Mouse (Mus musculus): ENCODE results near the gene Rhox2f. TPM values are rescaled to one million over a fixed set of nuclear protein-coding genes. Genes with fewer than 3 reads are reported as not detected.
"Not testable (repeated sequence)": the region's sequence is repeated elsewhere in the genome, so short reads cannot be mapped to it uniquely, and the experiment has no call there.

The Rhox2f gene
- total RNA-seq (2021) = not detected
- long read RNA-seq, experiment 1 = 0 reads
- long read RNA-seq, experiment 2 = 0 reads

GRCm38 (mm10) chrX:37571105-37571504, at the start of gene Rhox2f:
Rhox2f (plus strand) TSS chrX:37571405.
- DNase-seq (ENCODE audit: low spot score in 2 of 2) = not testable (repeated sequence)

GRCm38 (mm10) chrX:37530152-37530551, 41.1 kb upstream of the Rhox2f start, which contains the start of gene Rhox2e:
Rhox2e (plus strand) TSS chrX:37530452.
- DNase-seq (ENCODE audit: low spot score in 2 of 2) = not testable (repeated sequence)

GRCm38 (mm10) chrX:37541719-37542118, 29.5 kb upstream of the Rhox2f start, which contains the start of gene Rhox3e:
Rhox3e (plus strand) TSS chrX:37542019.
- not testable (repeated sequence) for DNase-seq (ENCODE audit: low spot score in 2 of 2)

GRCm38 (mm10) chrX:37557112-37557511, 14.1 kb upstream of the Rhox2f start, which contains the start of gene Rhox4e:
Rhox4e (plus strand) TSS chrX:37557412.
- not testable (repeated sequence) for DNase-seq (ENCODE audit: low spot score in 2 of 2)

GRCm38 (mm10) chrX:37572638-37573037, 1.4 kb downstream of the Rhox2f start:
- not testable (repeated sequence) for DNase-seq (ENCODE audit: low spot score in 2 of 2)

- DNase-seq (ENCODE audit: low spot score in 2 of 2) = not testable (repeated sequence)
Measured at GRCm38 (mm10) chrX:37580692-37581091, 9.5 kb downstream of the Rhox2f start, which contains the start of gene Rhox3f. Rhox3f (plus strand) TSS chrX:37580992.

GRCm38 (mm10) chrX:37607604-37608003, 36.4 kb downstream of the Rhox2f start, which contains the start of gene Rhox4f:
Rhox4f (minus strand) TSS chrX:37607704.
- not testable (repeated sequence) for DNase-seq (ENCODE audit: low spot score in 2 of 2)

Other genes starting within 250 kb of the Rhox2f start
- under 1 TPM in 1 of 2 experiments, not detected in 1; 0.91 TPM for gene Rhox3a2, start 191.4 kb upstream of the Rhox2f start, total RNA-seq (2021)
- not detected for gene Rhox4a2, start 180.6 kb upstream of the Rhox2f start, total RNA-seq (2021)
- gene Rhox2b, start 159.3 kb upstream of the Rhox2f start, total RNA-seq (2021) = not detected
- gene Rhox4b, start 138.9 kb upstream of the Rhox2f start, total RNA-seq (2021) = not detected
- not detected for gene Rhox2c, start 117.7 kb upstream of the Rhox2f start, total RNA-seq (2021)
- under 1 TPM in 1 of 2 experiments, not detected in 1; 0.78 TPM for gene Rhox3c, start 112.8 kb upstream of the Rhox2f start, total RNA-seq (2021)
- gene Rhox4c, start 91.1 kb upstream of the Rhox2f start, total RNA-seq (2021) = not detected
- not detected for gene Rhox2d, start 78.0 kb upstream of the Rhox2f start, total RNA-seq (2021)
- gene Rhox4d, start 57.0 kb upstream of the Rhox2f start, total RNA-seq (2021) = not detected
- gene Rhox2e, start 41.0 kb upstream of the Rhox2f start, total RNA-seq (2021) = not detected
- gene Rhox3e, start 29.4 kb upstream of the Rhox2f start, total RNA-seq (2021) = not detected
- not detected for gene Rhox4e, start 14.0 kb upstream of the Rhox2f start, total RNA-seq (2021)
- not detected for gene Rhox3f, start 9.6 kb downstream of the Rhox2f start, total RNA-seq (2021)
- gene Rhox4f, start 36.3 kb downstream of the Rhox2f start, total RNA-seq (2021) = not detected
- not detected for gene Rhox3g, start 57.2 kb downstream of the Rhox2f start, total RNA-seq (2021)
- not detected for gene Rhox2g, start 72.1 kb downstream of the Rhox2f start, total RNA-seq (2021)
- gene Rhox4g, start 79.9 kb downstream of the Rhox2f start, total RNA-seq (2021) = not detected
- under 1 TPM; 0.29 to 0.36 TPM for gene Rhox3h, start 97.4 kb downstream of the Rhox2f start, total RNA-seq (2021)
- not detected for gene Rhox2h, start 101.9 kb downstream of the Rhox2f start, total RNA-seq (2021)
- gene Rhox5, start 233.4 kb downstream of the Rhox2f start, total RNA-seq (2021) = not detected

Data from gastrocnemius, postnatal 4 days (tissue).